Mouse (Mus musculus) liver, postnatal 0 days (tissue): Measurements from ENCODE around the gene Rabggtb. TPM values are rescaled to one million over a fixed set of nuclear protein-coding genes. Genes with fewer than 3 reads are reported as not detected.
A peak's percentile ranks its signal among the peaks of the same experiment; 100 is the strongest.
"Not testable (repeated sequence)": the region's sequence is repeated elsewhere in the genome, so short reads cannot be mapped to it uniquely, and the experiment has no call there.

ENCODE experiments used
- ATAC-seq: fragments of 200-750 bp; cut with Nextera tagmentation; 2 replicates; pipeline ENCODE4 v1.8.0; 2017; ENCODE audit warnings: mild to moderate bottlenecking, moderate library complexity
- DNase-seq: peaks from one replicate; pipeline ENCODE4 v3.0.0-alpha.2; 2016
- H3K27ac ChIP-seq: fragments of 300-500 bp; sonication (generic); 2 replicates; pipeline ENCODE4 v1.5.1; 2014; ENCODE audit warnings: antibody characterized with exemption, moderate library complexity, mild to moderate bottlenecking, low read depth
- H3K27me3 ChIP-seq: fragments of 300-500 bp; sonication (generic); 2 replicates; pipeline ENCODE4 v1.6.1; 2014; ENCODE audit warnings: low read length, control low read depth, mixed read lengths; ENCODE audit not compliant: insufficient read depth
- H3K36me3 ChIP-seq: fragments of 300-500 bp; sonication (generic); replicated peaks from 2 replicates; pipeline ENCODE4 v1.6.1; 2014; ENCODE audit warnings: mild to moderate bottlenecking, control low read depth, low read length, moderate library complexity, mixed read lengths; ENCODE audit not compliant: insufficient read depth
- H3K4me1 ChIP-seq: fragments of 300-500 bp; sonication (generic); 2 replicates; pipeline ENCODE4 v1.6.1; 2014; ENCODE audit warnings: antibody characterized with exemption, mild to moderate bottlenecking, control low read depth; ENCODE audit not compliant: insufficient read depth
- H3K4me2 ChIP-seq: fragments of 300-500 bp; sonication (generic); 2 replicates; pipeline ENCODE4 v1.6.1; 2014; ENCODE audit warnings: low read depth, mild to moderate bottlenecking, low read length, moderate library complexity, mixed read lengths
- H3K4me3 ChIP-seq: fragments of 300-500 bp; sonication (generic); 2 replicates; pipeline ENCODE4 v1.5.1; 2014; ENCODE audit warnings: low read depth, low read length
- H3K9ac ChIP-seq: fragments of 300-500 bp; sonication (generic); replicated peaks from 2 replicates; pipeline ENCODE4 v1.6.1; 2014; ENCODE audit warnings: mild to moderate bottlenecking, moderate library complexity
- H3K9me3 ChIP-seq: fragments of 300-500 bp; sonication (generic); 2 replicates; pipeline ENCODE4 v1.6.1; 2016; ENCODE audit warnings: mild to moderate bottlenecking, control low read depth, low read length, mixed read lengths
- CTCF ChIP-seq: sonication (generic); IDR thresholded peaks from 2 replicates; pipeline ENCODE4 v1.5.1; 2016; ENCODE audit warnings: antibody characterized with exemption, low read depth
- EP300 ChIP-seq: IDR thresholded peaks from 2 replicates; pipeline ENCODE4 v1.6.1; 2016; ENCODE audit warnings: antibody characterized with exemption, low read depth, mild to moderate bottlenecking
- WGBS: fragments of 180-500 bp; shearing (Covaris S2); extraction: QIAGEN DNeasy Blood & Tissue Kit; methylation state at CpG from one replicate; pipeline ENCODE4 v1.1.7; 2014; ENCODE audit not compliant: insufficient replicate concordance; 5-methylcytosine and 5-hydroxymethylcytosine counted together
- polyA plus RNA-seq: library from polyadenylated mRNA; unstranded; fragments of >200 nt; fragmentation: Nextera tagmentation; extraction: Ambion mirVana; gene quantifications from 2 replicates; pipeline ENCODE4 v1.2.1, GENCODE M21; 2015

Rabggtb gene
- polyA plus RNA-seq, 1 experiment from 2014 or later, result 31.8 TPM

GRCm38 (mm10) chr3:153888141-153888540 lies 24.7 kb downstream of the Rabggtb start:
- no peak overlapping the region for H3K9ac ChIP-seq
- no peaks in the 10 kb centered on the region for H3K9me3 ChIP-seq
- whole genome bisulfite sequencing, result 57% methylated on average over 6 of the region's 6 CpGs
- H3K4me1 ChIP-seq, result 0 out of 2 replicates have a peak, but pooled peaks cover 3% of the 10 kb centered on the region
- ATAC-seq, result no peak
- TF ChIP-seq EP300 (no peak), CTCF (no peak)
- H3K4me3 ChIP-seq, result no peak overlapping the region
- no peak for DNase-seq
- no peaks in the 10 kb centered on the region for H3K36me3 ChIP-seq
- no peak overlapping the region for H3K27ac ChIP-seq
- H3K27me3 ChIP-seq, result no peaks in the 10 kb centered on the region
- no peak overlapping the region for H3K4me2 ChIP-seq

GRCm38 (mm10) chr3:153886296-153886695 lies 26.5 kb downstream of the Rabggtb start:
- TF ChIP-seq EP300, result no peak
- peak; percentile 38 for TF ChIP-seq CTCF
- H3K27me3 ChIP-seq, result no peaks in the 10 kb centered on the region
- 0 out of 2 replicates have a peak, but pooled peaks cover 3% of the 10 kb centered on the region for H3K4me1 ChIP-seq
- H3K9me3 ChIP-seq, result no peaks in the 10 kb centered on the region
- no peak overlapping the region for H3K9ac ChIP-seq
- ATAC-seq (no peak), DNase-seq (no peak)
- no peak overlapping the region for H3K4me2 ChIP-seq
- no peaks in the 10 kb centered on the region for H3K36me3 ChIP-seq
- H3K27ac ChIP-seq, result no peak overlapping the region
- H3K4me3 ChIP-seq, result no peak overlapping the region

- Histone ChIP-seq H3K36me3 (no peaks in the 10 kb centered on the region), H3K9ac (no peak overlapping the region), H3K27me3 (no peaks in the 10 kb centered on the region), H3K4me3 (no peak overlapping the region), H3K4me1 (no peaks in the 10 kb centered on the region), H3K9me3 (no peaks in the 10 kb centered on the region), H3K27ac (no peak overlapping the region), H3K4me2 (no peak overlapping the region)
- no peak for DNase-seq
- TF ChIP-seq CTCF, result no peak
- TF ChIP-seq EP300, result no peak
- 79% methylated on average over 5 of the region's 5 CpGs for WGBS
- ATAC-seq, result no peak
Observed at GRCm38 (mm10) chr3:153871396-153871795, 41.4 kb downstream of the Rabggtb start.

- no peaks in the 10 kb centered on the region for H3K27me3 ChIP-seq
- H3K9ac ChIP-seq, result no peak overlapping the region
- no peaks in the 10 kb centered on the region for H3K4me1 ChIP-seq
- peak; percentile 34 for TF ChIP-seq CTCF
- TF ChIP-seq EP300, result no peak
- ATAC-seq (no peak), DNase-seq (no peak)
- no peaks in the 10 kb centered on the region for H3K9me3 ChIP-seq
- no peak overlapping the region for H3K4me3 ChIP-seq
- no peak overlapping the region for H3K27ac ChIP-seq
- 75% methylated on average over 14 of the region's 14 CpGs for whole genome bisulfite sequencing
- no peaks in the 10 kb centered on the region for H3K36me3 ChIP-seq
- H3K4me2 ChIP-seq, result no peak overlapping the region
Observed at GRCm38 (mm10) chr3:153867149-153868136, 45.4 kb downstream of the Rabggtb start.

GRCm38 (mm10) chr3:153864636-153865429 lies 48.0 kb downstream of the Rabggtb start:
- TF ChIP-seq EP300 (no peak), CTCF (peak; percentile 55)
- DNase-seq, result no peak
- no peaks in the 10 kb centered on the region for H3K4me1 ChIP-seq
- no peak overlapping the region for H3K4me3 ChIP-seq
- H3K27me3 ChIP-seq, result no peaks in the 10 kb centered on the region
- H3K36me3 ChIP-seq, result no peaks in the 10 kb centered on the region
- 50% methylated on average over 4 of the region's 4 CpGs for WGBS
- no peaks in the 10 kb centered on the region for H3K9me3 ChIP-seq
- no peak for ATAC-seq
- no peak overlapping the region for H3K4me2 ChIP-seq
- no peak overlapping the region for H3K9ac ChIP-seq
- H3K27ac ChIP-seq, result no peak overlapping the region

- Histone ChIP-seq H3K4me1 (no peaks in the 10 kb centered on the region), H3K9ac (no peak overlapping the region), H3K9me3 (no peaks in the 10 kb centered on the region), H3K36me3 (no peaks in the 10 kb centered on the region), H3K4me2 (no peak overlapping the region), H3K27me3 (no peaks in the 10 kb centered on the region), H3K4me3 (no peak overlapping the region), H3K27ac (no peak overlapping the region)
- WGBS, result 50% methylated on average over 2 of the region's 2 CpGs
- no peak for ATAC-seq
- TF ChIP-seq CTCF (no peak), EP300 (no peak)
- DNase-seq, result no peak
Observed at GRCm38 (mm10) chr3:153863816-153864215, 49.0 kb downstream of the Rabggtb start.

- ATAC-seq, result peak; percentile 70
- not testable (repeated sequence) for H3K36me3 ChIP-seq, H3K4me3 ChIP-seq, H3K4me1 ChIP-seq, H3K9me3 ChIP-seq, H3K27ac ChIP-seq, H3K9ac ChIP-seq, H3K4me2 ChIP-seq, DNase-seq, H3K27me3 ChIP-seq
- 73% methylated on average over 7 of the region's 8 CpGs for WGBS
Observed at GRCm38 (mm10) chr3:153860392-153860791, 52.4 kb downstream of the Rabggtb start.
